Mouse (Mus musculus): ENCODE results near the gene Ppard. TPM values are rescaled to one million over a fixed set of nuclear protein-coding genes. Genes with fewer than 3 reads are reported as not detected.

Ppard gene
- polyA plus RNA-seq, 1 experiment from 2014 or later = 1.6 TPM

DNA sequence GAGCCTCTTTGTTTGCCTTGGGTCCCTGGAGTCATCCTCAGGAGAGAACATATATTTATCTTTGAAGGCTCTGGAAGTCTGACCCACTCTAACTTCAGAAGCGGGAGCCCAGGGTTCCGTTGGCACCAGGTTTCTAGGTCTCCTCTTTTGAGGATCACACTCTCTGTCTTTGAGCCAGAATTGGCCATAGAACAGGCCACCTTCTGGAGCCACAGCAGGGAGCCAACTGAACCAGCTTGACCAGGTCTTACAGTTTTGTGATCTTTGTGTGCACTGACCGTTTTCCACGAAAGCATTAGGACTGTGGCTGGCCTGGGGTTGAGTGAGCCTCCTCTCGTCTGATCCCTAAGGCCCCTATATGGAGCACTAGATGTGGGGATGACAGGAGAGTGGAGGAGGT, 2.1 kb downstream of the Ppard start:
- Histone ChIP-seq H3K27me3 (ENCODE audit: control insufficient read depth, insufficient read depth, low read depth, low read length) (no peaks in the 10 kb centered on the region), H3K36me3 (ENCODE audit: control insufficient read depth, insufficient read depth, low read length) (no peaks in the 10 kb centered on the region), H3K9me3 (replicated peaks; ENCODE audit: control insufficient read depth, low read length, poor library complexity, severe bottlenecking) (no peaks in the 10 kb centered on the region), H3K4me2 (ENCODE audit: low read length) (peak overlapping the region; percentile 7; the same call in 1 of the 2 replicates), H3K9ac (ENCODE audit: low read depth, low read length) (no peak overlapping the region), H3K27ac (ENCODE audit: low read length) (no peak overlapping the region), H3K4me1 (ENCODE audit: control insufficient read depth, insufficient read depth, low read length) (peaks cover 9% of the 10 kb centered on the region; the same call in 1 of the 2 replicates), H3K4me3 (ENCODE audit: low read depth, low read length) (peak overlapping the region; percentile 5; the same call in 1 of the 2 replicates)
- no peak for ATAC-seq
- WGBS = 86% methylated on average over 5 of the region's 5 CpGs

- Histone ChIP-seq H3K4me1 (ENCODE audit: control insufficient read depth, insufficient read depth, low read length) (peaks cover 9% of the 10 kb centered on the region; the same call in 1 of the 2 replicates), H3K27me3 (ENCODE audit: control insufficient read depth, insufficient read depth, low read depth, low read length) (no peaks in the 10 kb centered on the region), H3K4me3 (ENCODE audit: low read depth, low read length) (no peak overlapping the region), H3K27ac (ENCODE audit: low read length) (no peak overlapping the region), H3K4me2 (ENCODE audit: low read length) (no peak overlapping the region), H3K9ac (ENCODE audit: low read depth, low read length) (no peak overlapping the region), H3K9me3 (replicated peaks; ENCODE audit: control insufficient read depth, low read length, poor library complexity, severe bottlenecking) (no peaks in the 10 kb centered on the region), H3K36me3 (ENCODE audit: control insufficient read depth, insufficient read depth, low read length) (no peaks in the 10 kb centered on the region)
- 85% methylated on average over 7 of the region's 7 CpGs for WGBS
- ATAC-seq = no peak
Observed at GRCm38 (mm10) chr17:28235982-28236635, 3.6 kb downstream of the Ppard start.

- H3K27me3 ChIP-seq (ENCODE audit: control insufficient read depth, insufficient read depth, low read depth, low read length) = no peaks in the 10 kb centered on the region
- 90% methylated on average over 4 of the region's 4 CpGs for WGBS
- no peaks in the 10 kb centered on the region for H3K36me3 ChIP-seq (ENCODE audit: control insufficient read depth, insufficient read depth, low read length)
- no peaks in the 10 kb centered on the region for H3K9me3 ChIP-seq (replicated peaks; ENCODE audit: control insufficient read depth, low read length, poor library complexity, severe bottlenecking)
- no peak overlapping the region for H3K27ac ChIP-seq (ENCODE audit: low read length)
- H3K9ac ChIP-seq (ENCODE audit: low read depth, low read length) = no peak overlapping the region
- H3K4me2 ChIP-seq (ENCODE audit: low read length) = no peak overlapping the region
- H3K4me1 ChIP-seq (ENCODE audit: control insufficient read depth, insufficient read depth, low read length) = peaks cover 9% of the 10 kb centered on the region; the same call in 1 of the 2 replicates
- no peak for ATAC-seq
- H3K4me3 ChIP-seq (ENCODE audit: low read depth, low read length) = no peak overlapping the region
Observed at GRCm38 (mm10) chr17:28236636-28237015, 4.1 kb downstream of the Ppard start.

DNA sequence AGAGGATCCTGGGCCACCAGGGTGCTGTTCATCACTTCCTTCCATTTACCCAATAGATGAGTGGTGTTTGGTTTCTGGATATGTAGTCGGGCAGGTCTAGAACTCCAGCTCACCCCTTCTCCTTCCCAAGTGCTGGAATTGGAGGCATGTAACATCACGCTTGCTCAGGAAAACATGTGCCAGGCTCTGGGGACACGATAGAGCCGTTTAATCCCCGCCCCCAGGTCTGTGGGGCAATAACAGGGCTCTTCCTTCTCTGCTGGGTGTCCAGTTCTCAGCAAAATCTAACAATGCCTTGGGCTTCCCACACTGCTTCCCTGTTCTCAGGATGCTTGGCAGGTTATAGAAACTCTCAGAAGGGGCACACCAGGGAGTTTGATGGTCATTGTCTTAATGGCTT, 4.9 kb downstream of the Ppard start:
- no peak overlapping the region for H3K4me2 ChIP-seq (ENCODE audit: low read length)
- no peaks in the 10 kb centered on the region for H3K27me3 ChIP-seq (ENCODE audit: control insufficient read depth, insufficient read depth, low read depth, low read length)
- peaks cover 7% of the 10 kb centered on the region; the same call in 1 of the 2 replicates for H3K4me1 ChIP-seq (ENCODE audit: control insufficient read depth, insufficient read depth, low read length)
- no peaks in the 10 kb centered on the region for H3K9me3 ChIP-seq (replicated peaks; ENCODE audit: control insufficient read depth, low read length, poor library complexity, severe bottlenecking)
- no peak for ATAC-seq
- H3K9ac ChIP-seq (ENCODE audit: low read depth, low read length) = no peak overlapping the region
- H3K27ac ChIP-seq (ENCODE audit: low read length) = no peak overlapping the region
- H3K36me3 ChIP-seq (ENCODE audit: control insufficient read depth, insufficient read depth, low read length) = no peaks in the 10 kb centered on the region
- no peak overlapping the region for H3K4me3 ChIP-seq (ENCODE audit: low read depth, low read length)
- WGBS = 53% methylated on average over 5 of the region's 5 CpGs

DNA sequence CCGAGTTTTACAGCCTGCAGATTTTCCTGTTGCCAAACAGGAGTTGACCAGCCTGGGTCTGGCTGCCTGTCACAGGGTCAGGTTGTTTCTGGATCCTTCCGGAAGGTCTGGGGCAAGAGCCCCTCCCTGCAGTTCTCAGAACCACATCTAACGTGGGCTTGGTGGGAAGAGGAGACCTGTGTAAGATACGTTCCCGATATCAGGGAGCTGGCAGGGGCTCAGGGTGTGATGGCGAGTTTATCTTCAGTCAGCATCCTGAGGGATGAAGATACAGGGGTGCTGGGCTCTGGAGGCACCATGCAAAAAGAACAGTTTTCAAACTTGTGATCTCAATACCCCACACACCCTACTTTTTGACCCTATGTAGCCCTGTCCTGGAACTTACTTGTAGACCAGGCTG, 5.4 kb downstream of the Ppard start:
- Histone ChIP-seq H3K27ac (ENCODE audit: low read length) (no peak overlapping the region), H3K4me1 (ENCODE audit: control insufficient read depth, insufficient read depth, low read length) (peaks cover 7% of the 10 kb centered on the region; the same call in 1 of the 2 replicates), H3K4me3 (ENCODE audit: low read depth, low read length) (no peak overlapping the region), H3K36me3 (ENCODE audit: control insufficient read depth, insufficient read depth, low read length) (no peaks in the 10 kb centered on the region), H3K4me2 (ENCODE audit: low read length) (no peak overlapping the region), H3K9ac (ENCODE audit: low read depth, low read length) (no peak overlapping the region), H3K27me3 (ENCODE audit: control insufficient read depth, insufficient read depth, low read depth, low read length) (no peaks in the 10 kb centered on the region), H3K9me3 (replicated peaks; ENCODE audit: control insufficient read depth, low read length, poor library complexity, severe bottlenecking) (no peaks in the 10 kb centered on the region)
- WGBS = 72% methylated on average over 6 of the region's 6 CpGs
- no peak for ATAC-seq

- Histone ChIP-seq H3K27me3 (ENCODE audit: control insufficient read depth, insufficient read depth, low read depth, low read length) (no peaks in the 10 kb centered on the region), H3K4me1 (ENCODE audit: control insufficient read depth, insufficient read depth, low read length) (0 out of 2 replicates have a peak, but pooled peaks cover 6% of the 10 kb centered on the region), H3K36me3 (ENCODE audit: control insufficient read depth, insufficient read depth, low read length) (no peaks in the 10 kb centered on the region), H3K4me3 (ENCODE audit: low read depth, low read length) (no peak overlapping the region), H3K9me3 (replicated peaks; ENCODE audit: control insufficient read depth, low read length, poor library complexity, severe bottlenecking) (no peaks in the 10 kb centered on the region), H3K9ac (ENCODE audit: low read depth, low read length) (no peak overlapping the region), H3K4me2 (ENCODE audit: low read length) (no peak overlapping the region), H3K27ac (ENCODE audit: low read length) (no peak overlapping the region)
- WGBS = 92% methylated on average over 5 of the region's 5 CpGs
- ATAC-seq = no peak
Observed at GRCm38 (mm10) chr17:28240846-28241245, 8.3 kb downstream of the Ppard start.

DNA sequence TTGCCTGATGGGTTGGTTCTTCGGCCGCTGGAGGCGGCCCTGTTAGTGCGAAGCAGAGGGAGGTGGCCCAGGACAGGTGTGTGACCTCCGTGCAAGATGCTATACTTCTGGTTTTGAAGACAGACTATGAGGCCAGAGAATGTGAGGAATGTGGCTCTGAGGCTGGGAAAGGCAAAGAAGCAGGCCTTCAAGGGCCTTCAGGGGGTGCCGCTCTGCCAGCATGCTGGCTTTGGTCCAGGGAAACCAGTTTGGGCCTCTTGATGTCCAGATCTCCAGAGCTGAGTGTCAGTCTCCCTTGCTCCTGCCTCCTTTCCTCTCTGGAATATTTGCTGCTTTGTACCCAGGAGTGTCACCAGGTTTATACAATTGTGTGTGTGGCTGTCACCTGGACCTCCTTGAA, 9.8 kb downstream of the Ppard start:
- Histone ChIP-seq H3K36me3 (ENCODE audit: control insufficient read depth, insufficient read depth, low read length) (no peaks in the 10 kb centered on the region), H3K9ac (ENCODE audit: low read depth, low read length) (no peak overlapping the region), H3K4me2 (ENCODE audit: low read length) (no peak overlapping the region), H3K9me3 (replicated peaks; ENCODE audit: control insufficient read depth, low read length, poor library complexity, severe bottlenecking) (no peaks in the 10 kb centered on the region), H3K27ac (ENCODE audit: low read length) (no peak overlapping the region), H3K27me3 (ENCODE audit: control insufficient read depth, insufficient read depth, low read depth, low read length) (no peaks in the 10 kb centered on the region), H3K4me1 (ENCODE audit: control insufficient read depth, insufficient read depth, low read length) (0 out of 2 replicates have a peak, but pooled peaks cover 6% of the 10 kb centered on the region), H3K4me3 (ENCODE audit: low read depth, low read length) (no peak overlapping the region)
- 86% methylated on average over 6 of the region's 6 CpGs for WGBS
- no peak for ATAC-seq

- Histone ChIP-seq H3K36me3 (ENCODE audit: control insufficient read depth, insufficient read depth, low read length) (no peaks in the 10 kb centered on the region), H3K4me2 (ENCODE audit: low read length) (no peak overlapping the region), H3K9ac (ENCODE audit: low read depth, low read length) (no peak overlapping the region), H3K4me3 (ENCODE audit: low read depth, low read length) (no peak overlapping the region), H3K9me3 (replicated peaks; ENCODE audit: control insufficient read depth, low read length, poor library complexity, severe bottlenecking) (no peaks in the 10 kb centered on the region), H3K27ac (ENCODE audit: low read length) (peak overlapping the region; percentile 56), H3K27me3 (ENCODE audit: control insufficient read depth, insufficient read depth, low read depth, low read length) (no peaks in the 10 kb centered on the region), H3K4me1 (ENCODE audit: control insufficient read depth, insufficient read depth, low read length) (0 out of 2 replicates have a peak, but pooled peaks cover 6% of the 10 kb centered on the region)
- no peak for ATAC-seq
- WGBS = 85% methylated on average over 6 of the region's 6 CpGs
Observed at GRCm38 (mm10) chr17:28244214-28244613, 11.7 kb downstream of the Ppard start.

GRCm38 (mm10) chr17:28244714-28245113, 12.2 kb downstream of the Ppard start:
- Histone ChIP-seq H3K27me3 (ENCODE audit: control insufficient read depth, insufficient read depth, low read depth, low read length) (no peaks in the 10 kb centered on the region), H3K9me3 (replicated peaks; ENCODE audit: control insufficient read depth, low read length, poor library complexity, severe bottlenecking) (no peaks in the 10 kb centered on the region), H3K4me3 (ENCODE audit: low read depth, low read length) (no peak overlapping the region), H3K4me1 (ENCODE audit: control insufficient read depth, insufficient read depth, low read length) (0 out of 2 replicates have a peak, but pooled peaks cover 6% of the 10 kb centered on the region), H3K36me3 (ENCODE audit: control insufficient read depth, insufficient read depth, low read length) (no peaks in the 10 kb centered on the region), H3K27ac (ENCODE audit: low read length) (peak overlapping the region; percentile 56), H3K9ac (ENCODE audit: low read depth, low read length) (no peak overlapping the region), H3K4me2 (ENCODE audit: low read length) (no peak overlapping the region)
- peak; percentile 75; the same call in 1 of the 2 replicates for ATAC-seq
- WGBS = 38% methylated on average over 6 of the region's 6 CpGs
